Mouse (Mus musculus) megakaryocyte, embryonic 14.5 days (primary cell): ENCODE results near the gene Txn2.

Experiments used
- FLI1 ChIP-seq: IDR thresholded peaks from 2 replicates; pipeline ENCODE4 v1.6.1; 2012; ENCODE audit warnings: low read length, inconsistent platforms, mixed read lengths
- GATA1 ChIP-seq: IDR thresholded peaks from 3 replicates; pipeline ENCODE4 v1.6.1; 2012; ENCODE audit warnings: mixed read lengths, low read length, inconsistent platforms, borderline replicate concordance

DNA sequence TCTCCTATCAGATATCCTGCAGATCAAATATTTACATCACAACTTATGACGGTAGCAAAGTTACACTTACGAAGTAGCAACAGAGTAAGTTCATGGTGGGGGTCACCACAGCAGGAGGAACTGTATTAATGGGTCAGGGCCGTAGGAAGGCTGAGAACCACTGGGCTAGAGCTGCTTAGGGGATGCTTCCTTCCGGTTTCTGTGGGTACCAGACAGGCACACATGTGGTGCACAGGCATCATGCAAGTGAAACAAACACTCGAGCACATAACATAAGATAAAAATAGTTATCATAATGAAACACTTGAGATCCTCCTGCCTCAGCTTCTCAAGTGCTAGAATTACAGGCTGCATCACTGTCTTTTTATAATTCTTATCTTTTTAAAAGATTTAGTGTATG is 48.1 kb downstream of the Txn2 start:
- TF ChIP-seq GATA1 (no peak), FLI1 (no peak)
